Mouse (Mus musculus): Measurements from ENCODE around the gene Pam. TPM values are rescaled to one million over a fixed set of nuclear protein-coding genes. Genes with fewer than 3 reads are reported as not detected.
"Not testable (repeated sequence)": the region's sequence is repeated elsewhere in the genome, so short reads cannot be mapped to it uniquely, and the experiment has no call there.

Pam gene
- polyA plus RNA-seq, 1 experiment from 2014 or later, result 18.0 TPM

DNA sequence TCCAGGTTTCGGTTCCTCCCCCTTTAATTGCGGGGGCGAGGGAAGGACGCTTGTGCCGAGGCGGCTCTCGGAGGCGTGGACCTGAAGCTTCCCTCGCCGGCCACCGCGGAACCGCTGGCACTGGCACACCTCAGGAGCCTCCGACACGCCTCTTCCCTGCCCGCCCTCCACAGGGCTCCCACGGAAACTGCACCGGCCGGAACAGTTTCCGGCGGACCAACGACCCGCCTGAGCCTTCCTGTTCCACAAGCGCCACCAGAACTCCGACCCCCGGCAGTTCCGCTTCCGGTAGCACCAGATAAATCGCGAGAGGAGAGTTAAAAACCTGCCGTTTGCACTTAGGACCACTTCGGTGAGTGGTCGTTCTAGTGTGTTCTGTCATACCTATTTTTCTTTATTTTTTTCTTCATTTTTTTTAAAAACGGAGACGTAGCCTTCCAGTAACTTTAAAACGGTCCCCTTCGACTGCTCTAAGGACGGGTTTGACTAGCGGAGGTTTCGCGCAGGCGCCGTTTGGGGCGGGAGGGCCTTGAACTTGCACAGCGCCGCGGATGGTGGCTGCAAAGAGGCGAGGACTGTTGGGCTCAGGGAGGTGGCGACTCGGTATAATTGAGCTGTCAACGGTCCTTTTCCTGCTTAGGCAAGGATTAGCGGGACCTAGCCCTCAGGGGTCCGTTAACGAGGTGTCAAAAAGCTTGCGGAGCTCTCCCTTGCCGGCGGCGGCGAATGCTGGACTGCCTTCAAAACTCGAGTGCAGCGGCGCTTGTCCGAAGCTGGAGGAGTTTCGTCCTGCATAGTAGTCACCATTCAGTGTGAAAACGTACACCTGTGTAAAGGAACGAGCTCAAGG, 325.3 kb downstream of the Pam start, which contains the start of the genes Gin1 and Ppip5k2:
Gene Gin1, plus strand, starts transcription at position 269 of the 850 bp plus-strand sequence.
Gene Ppip5k2, minus strand, starts transcription at position 508 of the 850 bp plus-strand sequence.
- Histone ChIP-seq H3K27me3 (ENCODE audit: control insufficient read depth, insufficient read depth, low read length) (no peaks in the 10 kb centered on the region), H3K4me2 (ENCODE audit: low read depth, severe bottlenecking) (peak within 1 kb of the TSS; percentile 58), H3K27ac (replicated peaks; ENCODE audit: low read depth, low read length) (peak within 1 kb of the TSS; percentile 70), H3K4me3 (ENCODE audit: low read depth, low read length) (peak within 1 kb of the TSS; percentile 88), H3K4me1 (ENCODE audit: control insufficient read depth, insufficient read depth, low read length) (no peaks in the 10 kb centered on the region), H3K9ac (ENCODE audit: low read length) (peak within 1 kb of the TSS; percentile 85), H3K36me3 (ENCODE audit: control insufficient read depth, insufficient read depth, low read length) (no peaks in the 10 kb centered on the region), H3K9me3 (ENCODE audit: control insufficient read depth, low read length) (no peaks in the 10 kb centered on the region)
- ATAC-seq (ENCODE audit: insufficient number of reproducible peaks, low FRiP score, low TSS enrichment, low read depth) (peak; percentile 99), DNase-seq (ENCODE audit: low spot score) (peak; percentile 97)
- under 1% methylated on average over 66 of the region's 66 CpGs for WGBS

DNA sequence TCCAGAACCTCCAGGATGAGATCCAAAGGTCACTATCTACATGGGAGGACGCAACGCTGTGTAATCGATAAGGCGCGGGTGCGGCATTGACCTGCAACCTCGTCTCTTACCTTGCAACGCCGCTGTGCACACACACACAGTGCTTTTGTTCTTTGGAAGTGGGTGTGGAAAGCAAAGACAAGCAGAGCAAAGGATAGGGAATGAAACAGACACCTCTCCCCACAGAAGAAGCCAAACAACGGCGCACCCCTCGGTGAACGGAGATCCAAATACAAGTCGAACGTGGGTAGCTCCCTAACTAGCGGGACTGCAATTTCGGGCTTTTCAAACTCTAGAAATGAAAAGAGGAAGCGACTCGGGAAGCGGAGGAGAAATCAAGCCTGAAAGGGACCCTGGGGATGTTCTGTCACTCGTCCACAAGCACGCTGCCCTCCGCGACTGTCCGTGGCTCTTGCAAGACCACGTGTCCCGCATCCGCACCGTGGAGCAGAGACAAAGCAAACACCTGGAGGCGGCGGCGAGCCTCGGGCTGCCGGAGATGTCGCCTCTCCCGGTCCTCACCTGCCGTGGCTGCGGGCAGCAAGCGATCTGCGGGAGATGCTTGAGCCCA, 326.0 kb downstream of the Pam start:
- peak; percentile 59 for ATAC-seq (ENCODE audit: insufficient number of reproducible peaks, low FRiP score, low TSS enrichment, low read depth)

GRCm38 (mm10) chr1:97768906-97769293, 326.5 kb downstream of the Pam start:
- peak overlapping the region; percentile 85 for H3K9ac ChIP-seq (ENCODE audit: low read length)
- H3K27me3 ChIP-seq (ENCODE audit: control insufficient read depth, insufficient read depth, low read length), result no peaks in the 10 kb centered on the region
- peak overlapping the region; percentile 88 for H3K4me3 ChIP-seq (ENCODE audit: low read depth, low read length)
- no peak for DNase-seq (ENCODE audit: low spot score)
- WGBS, result 14% methylated on average over 7 of the region's 7 CpGs
- no peaks in the 10 kb centered on the region for H3K9me3 ChIP-seq (ENCODE audit: control insufficient read depth, low read length)
- H3K4me2 ChIP-seq (ENCODE audit: low read depth, severe bottlenecking), result peak overlapping the region; percentile 58
- no peak overlapping the region for H3K27ac ChIP-seq (replicated peaks; ENCODE audit: low read depth, low read length)
- no peaks in the 10 kb centered on the region for H3K4me1 ChIP-seq (ENCODE audit: control insufficient read depth, insufficient read depth, low read length)
- no peaks in the 10 kb centered on the region for H3K36me3 ChIP-seq (ENCODE audit: control insufficient read depth, insufficient read depth, low read length)
- no peak for ATAC-seq (ENCODE audit: insufficient number of reproducible peaks, low FRiP score, low TSS enrichment, low read depth)

More for the DNA sequence above, 326.0 kb downstream of the Pam start:
- H3K27me3 ChIP-seq (ENCODE audit: control insufficient read depth, insufficient read depth, low read length), result no peaks in the 10 kb centered on the region
- H3K4me2 ChIP-seq (ENCODE audit: low read depth, severe bottlenecking), result peak overlapping the region; percentile 58
- H3K9me3 ChIP-seq (ENCODE audit: control insufficient read depth, low read length), result no peaks in the 10 kb centered on the region
- peak overlapping the region; percentile 88 for H3K4me3 ChIP-seq (ENCODE audit: low read depth, low read length)
- H3K9ac ChIP-seq (ENCODE audit: low read length), result peak overlapping the region; percentile 85
- no peaks in the 10 kb centered on the region for H3K4me1 ChIP-seq (ENCODE audit: control insufficient read depth, insufficient read depth, low read length)
- DNase-seq (ENCODE audit: low spot score), result peak; percentile 48
- H3K36me3 ChIP-seq (ENCODE audit: control insufficient read depth, insufficient read depth, low read length), result no peaks in the 10 kb centered on the region
- peak overlapping the region; percentile 32; the same call in 1 of the 2 replicates for H3K27ac ChIP-seq (replicated peaks; ENCODE audit: low read depth, low read length)
- WGBS, result under 1% methylated on average over 40 of the region's 40 CpGs

- Histone ChIP-seq H3K9ac (ENCODE audit: low read length) (no peak overlapping the region), H3K4me3 (ENCODE audit: low read depth, low read length) (no peak overlapping the region), H3K4me1 (ENCODE audit: control insufficient read depth, insufficient read depth, low read length) (no peaks in the 10 kb centered on the region), H3K27ac (replicated peaks; ENCODE audit: low read depth, low read length) (no peak overlapping the region), H3K27me3 (ENCODE audit: control insufficient read depth, insufficient read depth, low read length) (no peaks in the 10 kb centered on the region), H3K36me3 (ENCODE audit: control insufficient read depth, insufficient read depth, low read length) (no peaks in the 10 kb centered on the region), H3K9me3 (ENCODE audit: control insufficient read depth, low read length) (no peaks in the 10 kb centered on the region), H3K4me2 (ENCODE audit: low read depth, severe bottlenecking) (no peak overlapping the region)
- DNase-seq (ENCODE audit: low spot score) (no peak), ATAC-seq (ENCODE audit: insufficient number of reproducible peaks, low FRiP score, low TSS enrichment, low read depth) (no peak)
- WGBS, result 82% methylated on average over 2 of the region's 2 CpGs
Measured at GRCm38 (mm10) chr1:97768089-97768488, 327.4 kb downstream of the Pam start.

DNA sequence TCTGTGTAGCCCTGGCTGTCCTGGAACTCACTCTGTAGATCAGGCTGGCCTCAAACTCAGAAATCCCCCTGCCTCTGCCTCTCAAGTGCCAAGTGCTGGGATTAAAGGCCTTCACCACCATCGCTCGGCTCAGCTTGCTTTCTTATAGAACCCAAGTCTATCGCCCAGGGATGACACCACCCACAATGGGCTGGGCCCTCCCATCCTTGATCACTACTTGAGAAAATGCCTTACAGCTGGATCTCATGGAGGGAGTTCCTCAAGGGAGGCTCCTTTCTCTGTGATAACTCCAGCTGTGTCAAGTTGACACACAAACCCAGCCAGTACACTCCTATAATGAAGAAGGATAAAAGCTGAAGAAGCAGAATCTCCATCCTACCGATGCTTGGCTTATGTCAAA, 329.7 kb downstream of the Pam start:
- not testable (repeated sequence) for H3K4me2 ChIP-seq (ENCODE audit: low read depth, severe bottlenecking); H3K27me3 ChIP-seq (ENCODE audit: control insufficient read depth, insufficient read depth, low read length); H3K9me3 ChIP-seq (ENCODE audit: control insufficient read depth, low read length); ATAC-seq (ENCODE audit: insufficient number of reproducible peaks, low FRiP score, low TSS enrichment, low read depth); H3K36me3 ChIP-seq (ENCODE audit: control insufficient read depth, insufficient read depth, low read length); H3K4me3 ChIP-seq (ENCODE audit: low read depth, low read length); H3K4me1 ChIP-seq (ENCODE audit: control insufficient read depth, insufficient read depth, low read length); H3K27ac ChIP-seq (replicated peaks; ENCODE audit: low read depth, low read length); DNase-seq (ENCODE audit: low spot score); H3K9ac ChIP-seq (ENCODE audit: low read length)
- 82% methylated on average over 4 of the region's 4 CpGs for WGBS

- 94% methylated on average over 6 of the region's 6 CpGs for WGBS
- no peak for DNase-seq (ENCODE audit: low spot score)
- Histone ChIP-seq H3K4me3 (ENCODE audit: low read depth, low read length) (no peak overlapping the region), H3K36me3 (ENCODE audit: control insufficient read depth, insufficient read depth, low read length) (no peaks in the 10 kb centered on the region), H3K4me1 (ENCODE audit: control insufficient read depth, insufficient read depth, low read length) (no peaks in the 10 kb centered on the region), H3K27ac (replicated peaks; ENCODE audit: low read depth, low read length) (no peak overlapping the region), H3K9ac (ENCODE audit: low read length) (no peak overlapping the region), H3K4me2 (ENCODE audit: low read depth, severe bottlenecking) (no peak overlapping the region), H3K9me3 (ENCODE audit: control insufficient read depth, low read length) (no peaks in the 10 kb centered on the region), H3K27me3 (ENCODE audit: control insufficient read depth, insufficient read depth, low read length) (no peaks in the 10 kb centered on the region)
- no peak for ATAC-seq (ENCODE audit: insufficient number of reproducible peaks, low FRiP score, low TSS enrichment, low read depth)
Measured at GRCm38 (mm10) chr1:97761477-97761876, 334.0 kb downstream of the Pam start.

GRCm38 (mm10) chr1:97760598-97760997, 334.8 kb downstream of the Pam start:
- Histone ChIP-seq H3K9me3 (ENCODE audit: control insufficient read depth, low read length) (no peaks in the 10 kb centered on the region), H3K27me3 (ENCODE audit: control insufficient read depth, insufficient read depth, low read length) (no peaks in the 10 kb centered on the region), H3K27ac (replicated peaks; ENCODE audit: low read depth, low read length) (no peak overlapping the region), H3K4me3 (ENCODE audit: low read depth, low read length) (no peak overlapping the region), H3K36me3 (ENCODE audit: control insufficient read depth, insufficient read depth, low read length) (no peaks in the 10 kb centered on the region), H3K9ac (ENCODE audit: low read length) (no peak overlapping the region), H3K4me1 (ENCODE audit: control insufficient read depth, insufficient read depth, low read length) (no peaks in the 10 kb centered on the region), H3K4me2 (ENCODE audit: low read depth, severe bottlenecking) (no peak overlapping the region)
- ATAC-seq (ENCODE audit: insufficient number of reproducible peaks, low FRiP score, low TSS enrichment, low read depth) (no peak), DNase-seq (ENCODE audit: low spot score) (no peak)
- 84% methylated on average over 7 of the region's 7 CpGs for WGBS

DNA sequence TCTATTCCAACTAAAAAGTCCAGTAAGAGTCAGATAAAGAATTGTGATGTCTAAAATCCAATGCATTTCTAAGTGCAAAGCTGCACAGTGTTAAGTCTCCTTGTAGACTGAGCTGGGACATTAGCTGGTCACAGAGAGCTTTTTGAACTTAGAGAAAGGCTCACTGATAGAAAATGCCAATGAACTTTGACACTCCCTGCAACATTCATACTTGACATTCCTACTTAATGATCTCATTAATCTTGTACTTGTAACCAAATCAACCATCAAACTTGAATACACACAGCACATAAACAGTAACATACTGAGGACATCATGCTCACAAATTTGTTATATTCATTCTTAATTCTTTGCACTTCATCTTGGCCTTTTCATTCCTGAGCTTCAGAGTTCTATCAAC, 335.6 kb downstream of the Pam start:
- H3K27ac ChIP-seq (replicated peaks; ENCODE audit: low read depth, low read length), result no peak overlapping the region
- no peak overlapping the region for H3K9ac ChIP-seq (ENCODE audit: low read length)
- H3K9me3 ChIP-seq (ENCODE audit: control insufficient read depth, low read length), result no peaks in the 10 kb centered on the region
- H3K36me3 ChIP-seq (ENCODE audit: control insufficient read depth, insufficient read depth, low read length), result no peaks in the 10 kb centered on the region
- no peaks in the 10 kb centered on the region for H3K4me1 ChIP-seq (ENCODE audit: control insufficient read depth, insufficient read depth, low read length)
- ATAC-seq (ENCODE audit: insufficient number of reproducible peaks, low FRiP score, low TSS enrichment, low read depth) (no peak), DNase-seq (ENCODE audit: low spot score) (no peak)
- H3K4me3 ChIP-seq (ENCODE audit: low read depth, low read length), result no peak overlapping the region
- no peak overlapping the region for H3K4me2 ChIP-seq (ENCODE audit: low read depth, severe bottlenecking)
- H3K27me3 ChIP-seq (ENCODE audit: control insufficient read depth, insufficient read depth, low read length), result no peaks in the 10 kb centered on the region
